Mouse (Mus musculus): ENCODE measurements at regions not wholly inside any gene's neighbourhood (a gene's known extent, or its start where the extent isn't known, plus 50 kb on each side); places are given as distances from the start of the nearest gene placed in this dataset.

- DNase-seq = no peak
Observed at GRCm38 (mm10) chr7:133370542-133370941, 231.4 kb downstream of the Tex36 start.

GRCm38 (mm10) chr7:133364601-133365000 lies 237.4 kb downstream of the Tex36 start:
- no peak for DNase-seq

GRCm38 (mm10) chr7:133328717-133329116 lies 204.6 kb upstream of the Ctbp2 start:
- DNase-seq = no peak

- DNase-seq = no peak
Observed at GRCm38 (mm10) chr7:133325548-133326190, 201.5 kb upstream of the Ctbp2 start.

- DNase-seq = no peak
Observed at GRCm38 (mm10) chr7:133323955-133324354, 199.8 kb upstream of the Ctbp2 start.

- DNase-seq = no peak
Observed at GRCm38 (mm10) chr7:133317511-133317910, 193.4 kb upstream of the Ctbp2 start.

GRCm38 (mm10) chr7:133316701-133317475 lies 192.7 kb upstream of the Ctbp2 start:
- DNase-seq = peak; percentile 91

GRCm38 (mm10) chr7:133315197-133316029 lies 191.3 kb upstream of the Ctbp2 start:
- DNase-seq = no peak

GRCm38 (mm10) chr7:133313115-133313514 lies 189.0 kb upstream of the Ctbp2 start:
- DNase-seq = peak; percentile 54

GRCm38 (mm10) chr7:133311116-133311801 lies 187.1 kb upstream of the Ctbp2 start:
- no peak for DNase-seq

- DNase-seq = no peak
Observed at GRCm38 (mm10) chr7:133304461-133304860, 180.3 kb upstream of the Ctbp2 start.

- DNase-seq = peak; percentile 71
Observed at GRCm38 (mm10) chr7:133290471-133290870, 166.3 kb upstream of the Ctbp2 start.

- peak; percentile 63 for DNase-seq
Observed at GRCm38 (mm10) chr7:133288236-133288635, 164.1 kb upstream of the Ctbp2 start.

GRCm38 (mm10) chr7:133286836-133287235 lies 162.7 kb upstream of the Ctbp2 start:
- peak; percentile 99 for DNase-seq

- peak; percentile 61 for DNase-seq
Observed at GRCm38 (mm10) chr7:133286216-133286615, 162.1 kb upstream of the Ctbp2 start.

- DNase-seq = peak; percentile 69
Observed at GRCm38 (mm10) chr7:133262161-133262560, 138.0 kb upstream of the Ctbp2 start.

GRCm38 (mm10) chr7:133259143-133259542 lies 135.0 kb upstream of the Ctbp2 start:
- DNase-seq = no peak

GRCm38 (mm10) chr7:133256831-133257230 lies 132.7 kb upstream of the Ctbp2 start:
- peak; percentile 58 for DNase-seq

- no peak for DNase-seq
Observed at GRCm38 (mm10) chr7:133244601-133245000, 120.4 kb upstream of the Ctbp2 start.

- no peak for DNase-seq
Observed at GRCm38 (mm10) chr7:133234326-133234725, 110.2 kb upstream of the Ctbp2 start.

- DNase-seq = no peak
Observed at GRCm38 (mm10) chr7:133232889-133233441, 108.8 kb upstream of the Ctbp2 start.

GRCm38 (mm10) chr7:133230806-133231205 lies 106.7 kb upstream of the Ctbp2 start:
- DNase-seq = peak; percentile 65
